Mouse (Mus musculus): ENCODE results near the gene Shb. TPM values are rescaled to one million over a fixed set of nuclear protein-coding genes. Genes with fewer than 3 reads are reported as not detected.

The Shb gene
- polyA plus RNA-seq, 1 experiment from 2014 or later, result 8.2 TPM

- Histone ChIP-seq H3K27me3 (ENCODE audit: control insufficient read depth, insufficient read depth, low read length) (no peaks in the 10 kb centered on the region; the same call in 1 of the 2 replicates), H3K9me3 (ENCODE audit: control insufficient read depth, low read length) (no peaks in the 10 kb centered on the region), H3K36me3 (ENCODE audit: control insufficient read depth, insufficient read depth, low read length) (no peaks in the 10 kb centered on the region; the same call in 1 of the 2 replicates), H3K9ac (ENCODE audit: low read length) (no peak overlapping the region), H3K27ac (ENCODE audit: low read depth, low read length) (no peak overlapping the region), H3K4me2 (ENCODE audit: low read depth, low read length, severe bottlenecking) (no peak overlapping the region), H3K4me3 (ENCODE audit: low read depth, low read length) (no peak overlapping the region), H3K4me1 (replicated peaks; ENCODE audit: control insufficient read depth, insufficient read depth, low read length) (peaks cover 7% of the 10 kb centered on the region; the same call in 1 of the 2 replicates)
- DNase-seq (ENCODE audit: low spot score) (no peak), ATAC-seq (replicated peaks; ENCODE audit: low FRiP score) (no peak)
- 88% methylated on average over 4 of the region's 4 CpGs for whole genome bisulfite sequencing
Observed at GRCm38 (mm10) chr4:45455001-45455400, 77.3 kb downstream of the Shb start.

- Histone ChIP-seq H3K4me1 (replicated peaks; ENCODE audit: control insufficient read depth, insufficient read depth, low read length) (peaks cover 12% of the 10 kb centered on the region; the same call in 1 of the 2 replicates), H3K36me3 (ENCODE audit: control insufficient read depth, insufficient read depth, low read length) (no peaks in the 10 kb centered on the region; the same call in 1 of the 2 replicates), H3K9ac (ENCODE audit: low read length) (no peak overlapping the region), H3K9me3 (ENCODE audit: control insufficient read depth, low read length) (no peaks in the 10 kb centered on the region), H3K4me2 (ENCODE audit: low read depth, low read length, severe bottlenecking) (no peak overlapping the region), H3K27ac (ENCODE audit: low read depth, low read length) (no peak overlapping the region), H3K27me3 (ENCODE audit: control insufficient read depth, insufficient read depth, low read length) (no peaks in the 10 kb centered on the region; the same call in 1 of the 2 replicates), H3K4me3 (ENCODE audit: low read depth, low read length) (no peak overlapping the region)
- DNase-seq (ENCODE audit: low spot score), result no peak
- no peak for ATAC-seq (replicated peaks; ENCODE audit: low FRiP score)
- WGBS, result 78% methylated on average over 3 of the region's 3 CpGs
Observed at GRCm38 (mm10) chr4:45453271-45453851, 78.9 kb downstream of the Shb start.

- 71% methylated on average over 7 of the region's 7 CpGs for WGBS
- Histone ChIP-seq H3K27ac (ENCODE audit: low read depth, low read length) (no peak overlapping the region), H3K4me3 (ENCODE audit: low read depth, low read length) (no peak overlapping the region), H3K9ac (ENCODE audit: low read length) (no peak overlapping the region), H3K36me3 (ENCODE audit: control insufficient read depth, insufficient read depth, low read length) (no peaks in the 10 kb centered on the region; the same call in 1 of the 2 replicates), H3K9me3 (ENCODE audit: control insufficient read depth, low read length) (no peaks in the 10 kb centered on the region), H3K27me3 (ENCODE audit: control insufficient read depth, insufficient read depth, low read length) (no peaks in the 10 kb centered on the region; the same call in 1 of the 2 replicates), H3K4me1 (replicated peaks; ENCODE audit: control insufficient read depth, insufficient read depth, low read length) (peaks cover 12% of the 10 kb centered on the region; the same call in 1 of the 2 replicates), H3K4me2 (ENCODE audit: low read depth, low read length, severe bottlenecking) (no peak overlapping the region)
- no peak for DNase-seq (ENCODE audit: low spot score)
- ATAC-seq (replicated peaks; ENCODE audit: low FRiP score), result no peak
Observed at GRCm38 (mm10) chr4:45452569-45453111, 79.6 kb downstream of the Shb start.

- Histone ChIP-seq H3K4me1 (replicated peaks; ENCODE audit: control insufficient read depth, insufficient read depth, low read length) (peaks cover 12% of the 10 kb centered on the region; the same call in 1 of the 2 replicates), H3K27ac (ENCODE audit: low read depth, low read length) (no peak overlapping the region), H3K36me3 (ENCODE audit: control insufficient read depth, insufficient read depth, low read length) (no peaks in the 10 kb centered on the region), H3K4me3 (ENCODE audit: low read depth, low read length) (no peak overlapping the region), H3K9me3 (ENCODE audit: control insufficient read depth, low read length) (no peaks in the 10 kb centered on the region), H3K4me2 (ENCODE audit: low read depth, low read length, severe bottlenecking) (no peak overlapping the region), H3K9ac (ENCODE audit: low read length) (no peak overlapping the region), H3K27me3 (ENCODE audit: control insufficient read depth, insufficient read depth, low read length) (no peaks in the 10 kb centered on the region; the same call in 1 of the 2 replicates)
- ATAC-seq (replicated peaks; ENCODE audit: low FRiP score), result no peak
- DNase-seq (ENCODE audit: low spot score), result no peak
- WGBS, result 54% methylated on average over 5 of the region's 5 CpGs
Observed at GRCm38 (mm10) chr4:45449012-45449411, 83.3 kb downstream of the Shb start.

GRCm38 (mm10) chr4:45448481-45448880 is 83.8 kb downstream of the Shb start:
- Histone ChIP-seq H3K9me3 (ENCODE audit: control insufficient read depth, low read length) (no peaks in the 10 kb centered on the region), H3K36me3 (ENCODE audit: control insufficient read depth, insufficient read depth, low read length) (no peaks in the 10 kb centered on the region), H3K27ac (ENCODE audit: low read depth, low read length) (no peak overlapping the region), H3K4me1 (replicated peaks; ENCODE audit: control insufficient read depth, insufficient read depth, low read length) (peaks cover 12% of the 10 kb centered on the region; the same call in 1 of the 2 replicates), H3K9ac (ENCODE audit: low read length) (no peak overlapping the region), H3K4me3 (ENCODE audit: low read depth, low read length) (no peak overlapping the region), H3K27me3 (ENCODE audit: control insufficient read depth, insufficient read depth, low read length) (no peaks in the 10 kb centered on the region; the same call in 1 of the 2 replicates), H3K4me2 (ENCODE audit: low read depth, low read length, severe bottlenecking) (no peak overlapping the region)
- DNase-seq (ENCODE audit: low spot score) (no peak), ATAC-seq (replicated peaks; ENCODE audit: low FRiP score) (no peak)
- 86% methylated on average over 7 of the region's 7 CpGs for WGBS

- Histone ChIP-seq H3K4me2 (ENCODE audit: low read depth, low read length, severe bottlenecking) (no peak overlapping the region), H3K4me1 (replicated peaks; ENCODE audit: control insufficient read depth, insufficient read depth, low read length) (peaks cover 9% of the 10 kb centered on the region; the same call in 1 of the 2 replicates), H3K9me3 (ENCODE audit: control insufficient read depth, low read length) (no peaks in the 10 kb centered on the region), H3K9ac (ENCODE audit: low read length) (no peak overlapping the region), H3K4me3 (ENCODE audit: low read depth, low read length) (no peak overlapping the region), H3K27ac (ENCODE audit: low read depth, low read length) (no peak overlapping the region), H3K36me3 (ENCODE audit: control insufficient read depth, insufficient read depth, low read length) (no peaks in the 10 kb centered on the region), H3K27me3 (ENCODE audit: control insufficient read depth, insufficient read depth, low read length) (no peaks in the 10 kb centered on the region; the same call in 1 of the 2 replicates)
- 92% methylated on average over 5 of the region's 5 CpGs for WGBS
- ATAC-seq (replicated peaks; ENCODE audit: low FRiP score), result no peak
- no peak for DNase-seq (ENCODE audit: low spot score)
Observed at GRCm38 (mm10) chr4:45447196-45447595, 85.1 kb downstream of the Shb start.

GRCm38 (mm10) chr4:45445235-45445634 is 87.0 kb downstream of the Shb start:
- no peaks in the 10 kb centered on the region for H3K36me3 ChIP-seq (ENCODE audit: control insufficient read depth, insufficient read depth, low read length)
- H3K4me1 ChIP-seq (replicated peaks; ENCODE audit: control insufficient read depth, insufficient read depth, low read length), result peaks cover 8% of the 10 kb centered on the region; the same call in 1 of the 2 replicates
- 75% methylated on average over 3 of the region's 3 CpGs for WGBS
- no peak for DNase-seq (ENCODE audit: low spot score)
- no peak overlapping the region for H3K4me2 ChIP-seq (ENCODE audit: low read depth, low read length, severe bottlenecking)
- no peaks in the 10 kb centered on the region; the same call in 1 of the 2 replicates for H3K27me3 ChIP-seq (ENCODE audit: control insufficient read depth, insufficient read depth, low read length)
- ATAC-seq (replicated peaks; ENCODE audit: low FRiP score), result no peak
- no peak overlapping the region for H3K27ac ChIP-seq (ENCODE audit: low read depth, low read length)
- H3K9me3 ChIP-seq (ENCODE audit: control insufficient read depth, low read length), result no peaks in the 10 kb centered on the region
- peak overlapping the region; percentile 23; the same call in 1 of the 2 replicates for H3K9ac ChIP-seq (ENCODE audit: low read length)
- H3K4me3 ChIP-seq (ENCODE audit: low read depth, low read length), result no peak overlapping the region

- Histone ChIP-seq H3K4me1 (replicated peaks; ENCODE audit: control insufficient read depth, insufficient read depth, low read length) (peaks cover 4% of the 10 kb centered on the region; the same call in 1 of the 2 replicates), H3K9me3 (ENCODE audit: control insufficient read depth, low read length) (no peaks in the 10 kb centered on the region), H3K27me3 (ENCODE audit: control insufficient read depth, insufficient read depth, low read length) (no peaks in the 10 kb centered on the region; the same call in 1 of the 2 replicates), H3K4me2 (ENCODE audit: low read depth, low read length, severe bottlenecking) (no peak overlapping the region), H3K9ac (ENCODE audit: low read length) (no peak overlapping the region), H3K27ac (ENCODE audit: low read depth, low read length) (no peak overlapping the region), H3K36me3 (ENCODE audit: control insufficient read depth, insufficient read depth, low read length) (no peaks in the 10 kb centered on the region), H3K4me3 (ENCODE audit: low read depth, low read length) (no peak overlapping the region)
- 76% methylated on average over 4 of the region's 4 CpGs for WGBS
- ATAC-seq (replicated peaks; ENCODE audit: low FRiP score) (no peak), DNase-seq (ENCODE audit: low spot score) (no peak)
Observed at GRCm38 (mm10) chr4:45444813-45445212, 87.5 kb downstream of the Shb start.

Measured in forebrain, embryonic 11.5 days (tissue).